Mouse (Mus musculus): ENCODE results near the gene Zbtb17. TPM values are rescaled to one million over a fixed set of nuclear protein-coding genes. Genes with fewer than 3 reads are reported as not detected.
A peak's percentile ranks its signal among the peaks of the same experiment; 100 is the strongest.

Zbtb17 gene
- polyA plus RNA-seq, 1 experiment = 30.1 TPM

DNA sequence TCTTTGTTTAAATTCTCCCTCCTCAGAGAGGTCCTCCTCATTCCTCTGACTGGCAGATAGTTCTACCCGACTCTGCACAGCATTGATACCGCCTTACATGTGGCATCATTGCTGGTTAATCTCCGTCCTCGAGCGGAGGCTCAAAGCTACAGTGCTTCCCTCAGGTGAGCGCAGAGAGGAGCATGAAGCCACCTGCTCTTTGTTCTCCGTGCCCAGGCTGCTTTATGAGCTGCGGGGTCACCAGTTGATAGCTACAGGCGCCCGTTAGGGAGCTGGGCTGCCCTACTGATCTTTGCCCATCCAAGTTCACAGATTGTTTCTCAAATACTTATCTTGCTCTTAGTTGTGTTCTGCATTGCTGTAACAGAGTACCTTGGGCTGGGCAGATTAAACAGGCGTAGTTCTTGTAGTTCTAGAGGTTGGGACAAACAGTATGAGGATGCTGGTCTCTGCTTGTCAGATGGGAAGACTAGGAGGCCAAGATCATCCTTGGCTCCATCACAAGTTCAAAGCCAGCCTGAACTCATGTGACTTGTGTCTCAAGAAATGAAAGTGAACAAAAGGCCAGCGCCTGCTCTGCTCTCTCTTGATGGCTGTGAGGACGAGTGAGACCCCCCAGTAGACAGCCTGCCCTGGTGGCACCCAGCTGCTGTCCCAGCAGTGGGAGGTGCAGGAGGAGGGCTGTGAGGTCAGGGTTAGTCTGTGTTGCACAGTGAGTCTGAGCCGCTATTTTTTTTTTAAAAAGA lies 11.9 kb downstream of the Zbtb17 start:
- no peak overlapping the region for H3K4me3 ChIP-seq
- no peak for TF ChIP-seq MYOD1 (IDR thresholded peaks at IDR 0.05; ENCODE audit: control insufficient read depth in 1 of 3, insufficient read length in 2 of 3, low read depth in 2 of 3)
- TF ChIP-seq MAX (IDR thresholded peaks at IDR 0.05; ENCODE audit: low read depth) = no peak
- no peak for TF ChIP-seq MYOG (IDR thresholded peaks at IDR 0.05; ENCODE audit: control insufficient read depth in 1 of 3, insufficient read depth in 1 of 3, insufficient read length in 2 of 3, low read depth in 2 of 3)
- TF ChIP-seq CEBPB (IDR thresholded peaks at IDR 0.05; ENCODE audit: insufficient read depth, poor library complexity, severe bottlenecking) = no peak
- no peak for TF ChIP-seq USF1 (IDR thresholded peaks at IDR 0.05; ENCODE audit: low read depth)
- no peak for TF ChIP-seq TCF12 (IDR thresholded peaks at IDR 0.05; ENCODE audit: insufficient read depth, poor library complexity, severe bottlenecking)
- TF ChIP-seq POLR2AphosphoS2 (IDR thresholded peaks at IDR 0.05; ENCODE audit: insufficient read length, low read depth) = no peak
- TF ChIP-seq E2F4 (IDR thresholded peaks at IDR 0.05; ENCODE audit: insufficient read depth) = no peak
- TF ChIP-seq TCF3 (IDR thresholded peaks at IDR 0.05; ENCODE audit: insufficient read length, low read depth) = no peak
- no peak for TF ChIP-seq SRF (IDR thresholded peaks at IDR 0.05; ENCODE audit: control insufficient read depth, insufficient read length, low read depth)
- no peak for TF ChIP-seq POLR2A (IDR thresholded peaks at IDR 0.05; ENCODE audit: insufficient read length, low read depth)
- no peak overlapping the region for H3ac ChIP-seq (ENCODE audit: control insufficient read depth, insufficient read length)
- peaks cover 8% of the 10 kb centered on the region for H3K36me3 ChIP-seq (ENCODE audit: control insufficient read depth, insufficient read depth)
- H3K27me3 ChIP-seq (ENCODE audit: control insufficient read depth, insufficient read depth, insufficient read length) = no peaks in the 10 kb centered on the region
- H3K79me2 ChIP-seq (ENCODE audit: control insufficient read depth, insufficient read depth) = peaks cover 44% of the 10 kb centered on the region
- no peak overlapping the region for H3K4me2 ChIP-seq (ENCODE audit: low read depth)

DNA sequence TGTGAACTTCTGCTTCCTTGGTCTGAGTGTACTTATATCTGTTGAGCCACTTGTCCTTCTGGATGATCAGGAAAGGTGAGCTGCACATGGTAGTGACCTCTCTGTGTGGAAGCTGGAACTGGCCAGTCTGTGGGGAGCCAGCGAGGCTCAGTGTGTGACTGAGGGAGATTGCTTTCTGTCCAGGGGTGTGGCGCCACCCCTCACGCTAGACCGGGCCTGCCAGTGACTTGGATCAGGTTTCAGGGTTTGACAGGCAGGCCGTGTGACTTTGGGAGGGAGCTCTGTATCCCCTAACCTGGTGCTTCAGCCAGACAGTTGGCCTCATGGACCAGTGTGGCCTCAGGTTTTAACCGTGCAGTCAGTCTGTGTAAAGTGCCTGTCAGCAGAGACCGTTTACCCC lies 13.8 kb downstream of the Zbtb17 start:
- Histone ChIP-seq H3K4me3 (no peak overlapping the region), H3K36me3 (ENCODE audit: control insufficient read depth, insufficient read depth) (peaks cover 6% of the 10 kb centered on the region), H3K4me2 (ENCODE audit: low read depth) (no peak overlapping the region), H3K79me2 (ENCODE audit: control insufficient read depth, insufficient read depth) (peaks cover 29% of the 10 kb centered on the region), H3ac (ENCODE audit: control insufficient read depth, insufficient read length) (no peak overlapping the region), H3K27me3 (ENCODE audit: control insufficient read depth, insufficient read depth, insufficient read length) (no peaks in the 10 kb centered on the region)
- TF ChIP-seq USF1 (IDR thresholded peaks at IDR 0.05; ENCODE audit: low read depth) = no peak
- TF ChIP-seq REST (IDR thresholded peaks at IDR 0.05; ENCODE audit: insufficient read depth, insufficient read length) = no peak
- no peak for TF ChIP-seq CEBPB (IDR thresholded peaks at IDR 0.05; ENCODE audit: insufficient read depth, poor library complexity, severe bottlenecking)
- TF ChIP-seq MAX (IDR thresholded peaks at IDR 0.05; ENCODE audit: low read depth) = no peak
- TF ChIP-seq TCF3 (IDR thresholded peaks at IDR 0.05; ENCODE audit: insufficient read length, low read depth) = no peak
- TF ChIP-seq POLR2A (IDR thresholded peaks at IDR 0.05; ENCODE audit: insufficient read length, low read depth) = no peak
- peak in 2 of 3 experiments; percentile 2 to 29 for TF ChIP-seq MYOD1 (IDR thresholded peaks at IDR 0.05; ENCODE audit: control insufficient read depth in 1 of 3, insufficient read length in 2 of 3, low read depth in 2 of 3)
- no peak for TF ChIP-seq SRF (IDR thresholded peaks at IDR 0.05; ENCODE audit: control insufficient read depth, insufficient read length, low read depth)

DNA sequence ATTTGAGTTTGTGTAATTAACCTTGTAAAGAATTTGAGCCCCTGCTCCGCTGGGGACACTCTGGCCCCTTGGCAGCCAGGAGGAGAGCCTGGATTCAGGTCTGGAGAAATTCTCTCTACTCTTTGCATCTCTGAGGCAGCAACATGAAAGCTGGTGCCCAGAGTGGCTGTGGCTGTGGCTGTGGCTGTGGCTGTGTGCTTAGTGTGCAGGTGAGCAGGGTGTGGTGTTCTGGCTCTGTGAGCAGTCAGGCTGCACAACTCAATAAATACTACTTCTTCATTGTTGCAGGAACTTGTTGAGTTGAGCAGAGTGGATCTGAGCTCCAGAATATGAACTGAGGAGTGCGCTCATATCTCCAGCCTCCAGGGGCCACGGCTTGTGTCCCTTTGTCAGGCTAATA lies 14.4 kb downstream of the Zbtb17 start:
- Histone ChIP-seq H3K27me3 (ENCODE audit: control insufficient read depth, insufficient read depth, insufficient read length) (no peaks in the 10 kb centered on the region), H3ac (ENCODE audit: control insufficient read depth, insufficient read length) (no peak overlapping the region), H3K4me2 (ENCODE audit: low read depth) (no peak overlapping the region), H3K36me3 (ENCODE audit: control insufficient read depth, insufficient read depth) (peaks cover 6% of the 10 kb centered on the region), H3K4me3 (no peak overlapping the region), H3K79me2 (ENCODE audit: control insufficient read depth, insufficient read depth) (peaks cover 29% of the 10 kb centered on the region)
- TF ChIP-seq USF1 (IDR thresholded peaks at IDR 0.05; ENCODE audit: low read depth) = no peak

DNA sequence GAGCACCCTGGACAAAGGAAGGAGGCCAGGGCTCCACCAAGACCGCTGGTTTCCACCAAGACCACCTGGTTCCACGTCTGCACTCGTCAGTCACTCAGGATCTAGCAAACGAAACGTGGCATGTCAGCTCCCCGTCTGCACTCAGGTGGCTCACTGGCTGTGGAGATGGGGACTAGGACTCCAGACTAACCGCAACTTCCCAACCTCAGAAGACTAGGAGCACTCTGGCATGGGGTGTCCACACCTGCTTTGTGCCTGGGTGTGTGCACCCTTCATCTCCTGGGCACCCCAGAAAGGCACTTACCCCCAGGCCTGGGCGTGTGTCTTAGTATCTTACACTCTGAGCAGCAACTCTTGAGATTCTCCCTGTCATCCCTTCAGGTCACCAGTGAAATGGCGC lies 15.3 kb downstream of the Zbtb17 start:
- peaks cover 26% of the 10 kb centered on the region for H3K79me2 ChIP-seq (ENCODE audit: control insufficient read depth, insufficient read depth)
- no peak overlapping the region for H3K4me3 ChIP-seq
- H3K36me3 ChIP-seq (ENCODE audit: control insufficient read depth, insufficient read depth) = peaks cover 6% of the 10 kb centered on the region
- no peak for TF ChIP-seq CEBPB (IDR thresholded peaks at IDR 0.05; ENCODE audit: insufficient read depth, poor library complexity, severe bottlenecking)
- no peak overlapping the region for H3K4me2 ChIP-seq (ENCODE audit: low read depth)
- H3ac ChIP-seq (ENCODE audit: control insufficient read depth, insufficient read length) = no peak overlapping the region
- H3K27me3 ChIP-seq (ENCODE audit: control insufficient read depth, insufficient read depth, insufficient read length) = no peaks in the 10 kb centered on the region

DNA sequence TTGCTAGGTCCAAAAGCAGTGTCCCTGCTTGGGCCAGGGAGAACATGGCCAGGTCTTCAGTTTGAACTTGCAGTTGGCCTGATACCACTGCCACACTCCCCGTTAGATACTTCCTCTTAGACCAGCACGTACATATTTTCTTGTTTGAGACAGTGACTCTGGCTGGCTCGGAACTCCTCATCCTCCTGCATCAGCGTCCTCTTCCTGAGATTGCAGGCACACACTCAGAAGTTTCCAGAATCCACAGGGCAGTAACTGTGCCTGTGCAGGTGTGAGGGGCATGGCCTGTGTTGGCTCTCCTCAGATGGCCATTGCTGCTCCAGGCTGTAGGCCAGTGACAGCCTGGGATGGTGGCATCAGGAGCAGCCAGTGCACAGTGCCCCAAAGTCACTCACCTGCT lies 16.0 kb downstream of the Zbtb17 start:
- no peaks in the 10 kb centered on the region for H3K27me3 ChIP-seq (ENCODE audit: control insufficient read depth, insufficient read depth, insufficient read length)
- TF ChIP-seq CEBPB (IDR thresholded peaks at IDR 0.05; ENCODE audit: insufficient read depth, poor library complexity, severe bottlenecking) (no peak), SRF (IDR thresholded peaks at IDR 0.05; ENCODE audit: control insufficient read depth, insufficient read length, low read depth) (no peak), USF1 (IDR thresholded peaks at IDR 0.05; ENCODE audit: low read depth) (no peak), E2F4 (IDR thresholded peaks at IDR 0.05; ENCODE audit: insufficient read depth) (no peak), REST (IDR thresholded peaks at IDR 0.05; ENCODE audit: insufficient read depth, insufficient read length) (no peak), MAX (IDR thresholded peaks at IDR 0.05; ENCODE audit: low read depth) (no peak), TCF12 (IDR thresholded peaks at IDR 0.05; ENCODE audit: insufficient read depth, poor library complexity, severe bottlenecking) (no peak), TCF3 (IDR thresholded peaks at IDR 0.05; ENCODE audit: insufficient read length, low read depth) (no peak), POLR2AphosphoS2 (IDR thresholded peaks at IDR 0.05; ENCODE audit: insufficient read length, low read depth) (no peak), POLR2A (IDR thresholded peaks at IDR 0.05; ENCODE audit: insufficient read length, low read depth) (no peak), MYOG (IDR thresholded peaks at IDR 0.05; ENCODE audit: control insufficient read depth in 1 of 3, insufficient read depth in 1 of 3, insufficient read length in 2 of 3, low read depth in 2 of 3) (no peak), MYOD1 (IDR thresholded peaks at IDR 0.05; ENCODE audit: control insufficient read depth in 1 of 3, insufficient read length in 2 of 3, low read depth in 2 of 3) (no peak)
- H3K36me3 ChIP-seq (ENCODE audit: control insufficient read depth, insufficient read depth) = peaks cover 6% of the 10 kb centered on the region
- peaks cover 19% of the 10 kb centered on the region for H3K79me2 ChIP-seq (ENCODE audit: control insufficient read depth, insufficient read depth)
- H3K4me2 ChIP-seq (ENCODE audit: low read depth) = no peak overlapping the region
- H3ac ChIP-seq (ENCODE audit: control insufficient read depth, insufficient read length) = no peak overlapping the region
- no peak overlapping the region for H3K4me3 ChIP-seq
